Mouse (Mus musculus) right cerebral cortex, postnatal 36 days (tissue): ENCODE measurements around the gene Snx1.

Experiments
- DNase-seq, 2 experiments: peaks; one replicate each; pipeline ENCODE4 v3.0.0; 2022; ENCODE audit warnings: low spot score in 2 of 2, mixed read lengths in 1 of 2

Snx1 gene

GRCm38 (mm10) chr9:66049931-66050601 lies 76.3 kb downstream of the Snx1 start:
- no peak for DNase-seq

- DNase-seq = no peak
These were observed 83.1 kb downstream of the Snx1 start for GRCm38 (mm10) chr9:66043241-66043640.

- no peak for DNase-seq
These were observed 84.1 kb downstream of the Snx1 start for GRCm38 (mm10) chr9:66042331-66042730.

- peak in 1 of 2 experiments; percentile 58 for DNase-seq
These were observed 85.6 kb downstream of the Snx1 start for GRCm38 (mm10) chr9:66040801-66041200.

- peak; percentile 50 to 51 for DNase-seq
These were observed 87.1 kb downstream of the Snx1 start for GRCm38 (mm10) chr9:66039290-66039689.

GRCm38 (mm10) chr9:66038581-66038980 lies 87.8 kb downstream of the Snx1 start:
- no peak for DNase-seq
